In the genomic region with DNA sequence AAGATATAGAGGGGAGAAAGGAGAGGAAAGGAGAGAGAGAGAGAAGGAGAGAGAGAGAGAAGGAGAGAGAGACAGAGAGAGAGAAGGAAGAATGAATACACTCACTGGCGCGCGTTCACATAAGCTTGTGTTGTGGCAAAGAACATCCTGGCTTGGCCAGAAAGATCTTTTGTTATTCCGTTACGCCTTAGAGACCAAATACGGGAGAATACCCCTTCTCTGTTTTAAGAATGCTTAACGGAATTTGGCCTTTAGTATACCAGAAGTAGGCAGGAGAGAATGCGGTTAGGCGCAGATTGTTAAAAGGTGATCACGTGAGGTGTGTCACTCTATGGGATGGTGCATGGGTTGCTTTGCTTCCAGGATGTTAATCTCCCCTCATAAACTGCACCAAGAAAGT, we compare ENCODE assay signal across 8 mouse cellular contexts. TPM values are rescaled to one million over a fixed set of nuclear protein-coding genes. Genes with fewer than 3 reads are reported as not detected.
A peak's percentile ranks its signal among the peaks of the same experiment; 100 is the strongest.
DNase-seq lines count a peak whose midpoint lies in the region; ATAC-seq and TF ChIP-seq lines count a peak whose summit lies in the region.

No protein-coding gene starts in this region.

- H3K27me3 ChIP-seq in thymus, adult 2 months (ENCODE audit: control insufficient read depth, insufficient read depth, low read length) = no peaks in the 10 kb centered on the region
- no peaks in the 10 kb centered on the region for H3K27me3 ChIP-seq in embryonic facial prominence, embryonic 14.5 days (replicated peaks; ENCODE audit: control insufficient read depth, insufficient read depth, low read length)
- no peaks in the 10 kb centered on the region for H3K27me3 ChIP-seq in limb, embryonic 14.5 days (ENCODE audit: control insufficient read depth, insufficient read depth, low read length)
- H3K27me3 ChIP-seq in stomach, embryonic 16.5 days (ENCODE audit: control insufficient read depth, insufficient read depth, low read length) = no peaks in the 10 kb centered on the region

- peak overlapping the region; percentile 36 for H3K27ac ChIP-seq in thymus, adult 2 months (ENCODE audit: control insufficient read depth, insufficient read depth, low read length)
- H3K27ac ChIP-seq in embryonic facial prominence, embryonic 14.5 days (replicated peaks; ENCODE audit: low read depth, low read length) = peak overlapping the region; percentile 80; the same call in 1 of the 2 replicates
- H3K27ac ChIP-seq in limb, embryonic 14.5 days (replicated peaks; ENCODE audit: low read depth, low read length) = no peak overlapping the region
- H3K27ac ChIP-seq in stomach, embryonic 16.5 days (ENCODE audit: low read length) = no peak overlapping the region; the same call in 1 of the 2 replicates

- WGBS in thymus, adult 2 months = under 1% methylated on average over 10 of the region's 10 CpGs
- 7% methylated on average over 10 of the region's 10 CpGs for WGBS in embryonic facial prominence, embryonic 14.5 days
- 2% methylated on average over 10 of the region's 10 CpGs for WGBS in limb, embryonic 14.5 days
- 5% methylated on average over 10 of the region's 10 CpGs for WGBS in stomach, embryonic 16.5 days

- H3K4me1 ChIP-seq in thymus, adult 2 months (replicated peaks; ENCODE audit: control insufficient read depth, insufficient read depth, low read length) = peaks cover 7% of the 10 kb centered on the region
- peaks cover 10% of the 10 kb centered on the region for H3K4me1 ChIP-seq in embryonic facial prominence, embryonic 14.5 days (ENCODE audit: control insufficient read depth, insufficient read depth, low read length)
- H3K4me1 ChIP-seq in limb, embryonic 14.5 days (ENCODE audit: control insufficient read depth, insufficient read depth, low read length) = peaks cover 15% of the 10 kb centered on the region
- H3K4me1 ChIP-seq in stomach, embryonic 16.5 days (ENCODE audit: control insufficient read depth, insufficient read depth, low read length) = peaks cover 21% of the 10 kb centered on the region

- H3K4me3 ChIP-seq in thymus, adult 2 months (ENCODE audit: control insufficient read depth, insufficient read depth, low read length) = peak overlapping the region; percentile 91
- H3K4me3 ChIP-seq in embryonic facial prominence, embryonic 14.5 days (ENCODE audit: low read depth, low read length) = peak overlapping the region; percentile 97
- H3K4me3 ChIP-seq in limb, embryonic 14.5 days (replicated peaks; ENCODE audit: low read length) = peak overlapping the region; percentile 99
- H3K4me3 ChIP-seq in stomach, embryonic 16.5 days (replicated peaks; ENCODE audit: low read length) = peak overlapping the region; percentile 100

- no peak for TF ChIP-seq CTCF in thymus, adult 2 months (IDR thresholded peaks at IDR 0.05; ENCODE audit: borderline replicate concordance, control insufficient read depth, extremely low read depth, insufficient read depth, low read length, poor library complexity)

- peaks cover 14% of the 10 kb centered on the region for H3K36me3 ChIP-seq in thymus, adult 2 months (ENCODE audit: control insufficient read depth, insufficient read depth, low read length)
- H3K36me3 ChIP-seq in embryonic facial prominence, embryonic 14.5 days (ENCODE audit: control insufficient read depth, insufficient read depth, low read length) = peaks cover 40% of the 10 kb centered on the region
- H3K36me3 ChIP-seq in limb, embryonic 14.5 days (ENCODE audit: control insufficient read depth, insufficient read depth, low read length) = peaks cover 44% of the 10 kb centered on the region
- H3K36me3 ChIP-seq in stomach, embryonic 16.5 days (ENCODE audit: control insufficient read depth, insufficient read depth, low read length) = peaks cover 15% of the 10 kb centered on the region

- H3K4me2 ChIP-seq in embryonic facial prominence, embryonic 14.5 days (ENCODE audit: low read depth, low read length) = peak overlapping the region; percentile 75
- peak overlapping the region; percentile 75 for H3K4me2 ChIP-seq in limb, embryonic 14.5 days (replicated peaks; ENCODE audit: low read depth, low read length, severe bottlenecking)
- peak overlapping the region; percentile 72 for H3K4me2 ChIP-seq in stomach, embryonic 16.5 days (ENCODE audit: low read depth, low read length)

- peak overlapping the region; percentile 95 for H3K9ac ChIP-seq in embryonic facial prominence, embryonic 14.5 days (ENCODE audit: low read depth, low read length)
- H3K9ac ChIP-seq in limb, embryonic 14.5 days (ENCODE audit: low read depth, low read length, severe bottlenecking) = peak overlapping the region; percentile 94
- H3K9ac ChIP-seq in stomach, embryonic 16.5 days (ENCODE audit: low read length) = peak overlapping the region; percentile 99

- TF ChIP-seq POLR2A in thymus, adult 2 months (IDR thresholded peaks at IDR 0.05; ENCODE audit: control insufficient read depth, extremely low read depth, insufficient read depth, low read length, poor library complexity) = no peak
- no peak for TF ChIP-seq POLR2A in limb, embryonic 14.5 days (IDR thresholded peaks at IDR 0.05; ENCODE audit: borderline replicate concordance, extremely low read depth, insufficient read depth, insufficient read length)

- DNase-seq in thymus, adult 2 months = no peak
- no peak for DNase-seq in thymus, postnatal 14 days
- no peak for DNase-seq in embryonic facial prominence, embryonic 14.5 days (ENCODE audit: low spot score)
- DNase-seq in limb, embryonic 14.5 days (ENCODE audit: low spot score) = no peak
- DNase-seq in right cerebral cortex, postnatal 36 days (ENCODE audit: low spot score in 2 of 2) = no peak
- DNase-seq in lung, postnatal 10 days = no peak

- ATAC-seq in embryonic facial prominence, embryonic 14.5 days (ENCODE audit: low read depth) = no peak
- no peak for ATAC-seq in limb, embryonic 14.5 days (ENCODE audit: low FRiP score, low read depth)
- ATAC-seq in stomach, embryonic 16.5 days (ENCODE audit: insufficient read depth, low FRiP score) = no peak
- ATAC-seq in frontal cortex, adult (ENCODE audit: low TSS enrichment) = no peak

- no peaks in the 10 kb centered on the region for H3K9me3 ChIP-seq in embryonic facial prominence, embryonic 14.5 days (ENCODE audit: control insufficient read depth, low read length)
- H3K9me3 ChIP-seq in limb, embryonic 14.5 days (ENCODE audit: control insufficient read depth, low read length) = no peaks in the 10 kb centered on the region
- no peaks in the 10 kb centered on the region for H3K9me3 ChIP-seq in stomach, embryonic 16.5 days (replicated peaks; ENCODE audit: control insufficient read depth, low read length)

RNA-seq across cellular contexts. Expression of a gene that starts 0.9 kb away (rescaled TPM):
- 296 and 301 TPM in 2 replicates for polyA plus RNA-seq in thymus, adult 2 months (2012; rRNA removed)
- 31.1 and 34.1 TPM in 2 replicates for polyA plus RNA-seq in embryonic facial prominence, embryonic 14.5 days (2014; fragmentation: Nextera tagmentation; extraction: Ambion mirVana)
- polyA plus RNA-seq in limb, embryonic 14.5 days (2012; rRNA removed) = 195 and 272 TPM in 2 replicates
- polyA plus RNA-seq in limb, embryonic 14.5 days (2014; fragmentation: Nextera tagmentation; extraction: Ambion mirVana) = 38.9 and 43.7 TPM in 2 replicates
- 23.2 and 26.8 TPM in 2 replicates for polyA plus RNA-seq in stomach, embryonic 16.5 days (2015; fragmentation: Nextera tagmentation; extraction: Ambion mirVana)

RNA-seq across cellular contexts. Expression of a gene that starts 5.4 kb away (rescaled TPM):
- polyA plus RNA-seq in thymus, adult 2 months (2012; rRNA removed) = 33.5 and 39.5 TPM in 2 replicates
- polyA plus RNA-seq in embryonic facial prominence, embryonic 14.5 days (2014; fragmentation: Nextera tagmentation; extraction: Ambion mirVana) = 183 and 204 TPM in 2 replicates
- polyA plus RNA-seq in limb, embryonic 14.5 days (2012; rRNA removed) = 62.8 and 131 TPM in 2 replicates
- polyA plus RNA-seq in limb, embryonic 14.5 days (2014; fragmentation: Nextera tagmentation; extraction: Ambion mirVana) = 187 and 202 TPM in 2 replicates
- 149 and 187 TPM in 2 replicates for polyA plus RNA-seq in stomach, embryonic 16.5 days (2015; fragmentation: Nextera tagmentation; extraction: Ambion mirVana)

RNA-seq across cellular contexts. Expression of a gene that starts 13.5 kb away (rescaled TPM):
- polyA plus RNA-seq in thymus, adult 2 months (2012; rRNA removed) = 19.2 and 23.4 TPM in 2 replicates
- polyA plus RNA-seq in embryonic facial prominence, embryonic 14.5 days (2014; fragmentation: Nextera tagmentation; extraction: Ambion mirVana) = 30.1 and 30.6 TPM in 2 replicates
- 22.6 and 26.7 TPM in 2 replicates for polyA plus RNA-seq in limb, embryonic 14.5 days (2012; rRNA removed)
- 26.9 and 29.2 TPM in 2 replicates for polyA plus RNA-seq in limb, embryonic 14.5 days (2014; fragmentation: Nextera tagmentation; extraction: Ambion mirVana)
- 18.3 and 19.3 TPM in 2 replicates for polyA plus RNA-seq in stomach, embryonic 16.5 days (2015; fragmentation: Nextera tagmentation; extraction: Ambion mirVana)

RNA-seq across cellular contexts. Expression of a gene that starts 26.1 kb away (rescaled TPM):
- polyA plus RNA-seq in thymus, adult 2 months (2012; rRNA removed) = 42.2 and 46.2 TPM in 2 replicates
- polyA plus RNA-seq in embryonic facial prominence, embryonic 14.5 days (2014; fragmentation: Nextera tagmentation; extraction: Ambion mirVana) = 32.1 and 33.7 TPM in 2 replicates
- 65.9 and 74.0 TPM in 2 replicates for polyA plus RNA-seq in limb, embryonic 14.5 days (2012; rRNA removed)
- 36.5 and 41.4 TPM in 2 replicates for polyA plus RNA-seq in limb, embryonic 14.5 days (2014; fragmentation: Nextera tagmentation; extraction: Ambion mirVana)
- 23.7 and 24.4 TPM in 2 replicates for polyA plus RNA-seq in stomach, embryonic 16.5 days (2015; fragmentation: Nextera tagmentation; extraction: Ambion mirVana)

RNA-seq across cellular contexts. Expression of a gene that starts 34.1 kb away (rescaled TPM):
- polyA plus RNA-seq in thymus, adult 2 months (2012; rRNA removed) = 486 and 497 TPM in 2 replicates
- 78.2 and 80.5 TPM in 2 replicates for polyA plus RNA-seq in embryonic facial prominence, embryonic 14.5 days (2014; fragmentation: Nextera tagmentation; extraction: Ambion mirVana)
- 149 and 207 TPM in 2 replicates for polyA plus RNA-seq in limb, embryonic 14.5 days (2012; rRNA removed)
- polyA plus RNA-seq in limb, embryonic 14.5 days (2014; fragmentation: Nextera tagmentation; extraction: Ambion mirVana) = 77.2 and 84.0 TPM in 2 replicates
- 90.5 and 110 TPM in 2 replicates for polyA plus RNA-seq in stomach, embryonic 16.5 days (2015; fragmentation: Nextera tagmentation; extraction: Ambion mirVana)

Comparison
In these comparisons a context has a peak if more than half of its experiments do, and no peak if none do; other contexts are left out.
1. H3K27ac ChIP-seq: peak in thymus, adult 2 months (single experiment) and embryonic facial prominence, embryonic 14.5 days (single experiment); none in limb, embryonic 14.5 days (single experiment) and stomach, embryonic 16.5 days (single experiment).
2. Peak in every context shown above with its lines, with median percentiles within 50 percentile points of each other: H3K4me3 ChIP-seq, H3K4me2 ChIP-seq and H3K9ac ChIP-seq.